Mouse (Mus musculus) neural tube, embryonic 11.5 days (tissue): ENCODE measurements around the gene Tmem30b. TPM values are rescaled to one million over a fixed set of nuclear protein-coding genes. Genes with fewer than 3 reads are reported as not detected.

ENCODE experiments used
- ATAC-seq: fragments of 200-750 bp; cut with Nextera tagmentation; 2 replicates; pipeline ENCODE4 v1.8.0; 2017; ENCODE audit warnings: moderate number of reproducible peaks, mild to moderate bottlenecking, moderate TSS enrichment, moderate library complexity; ENCODE audit not compliant: insufficient read depth, low FRiP score, low TSS enrichment
- DNase-seq: peaks from one replicate; pipeline ENCODE4 v3.0.0-alpha.2; 2015; ENCODE audit warnings: low spot score
- H3K27ac ChIP-seq: fragments of 300-500 bp; sonication (generic); 2 replicates; pipeline ENCODE4 v1.5.1; 2014; ENCODE audit warnings: low read depth, mild to moderate bottlenecking, low read length
- H3K27me3 ChIP-seq: fragments of 300-500 bp; sonication (generic); 2 replicates; pipeline ENCODE4 v1.6.1; 2014; ENCODE audit warnings: mild to moderate bottlenecking, low read length, mixed read lengths; ENCODE audit not compliant: control insufficient read depth, insufficient read depth
- H3K36me3 ChIP-seq: fragments of 300-500 bp; sonication (generic); 2 replicates; pipeline ENCODE4 v1.6.1; 2014; ENCODE audit warnings: mild to moderate bottlenecking, low read length, moderate library complexity, mixed read lengths; ENCODE audit not compliant: control insufficient read depth, insufficient read depth
- H3K4me1 ChIP-seq: fragments of 300-500 bp; sonication (generic); 2 replicates; pipeline ENCODE4 v1.6.1; 2014; ENCODE audit warnings: low read length, mixed read lengths; ENCODE audit not compliant: control insufficient read depth, insufficient read depth
- H3K4me2 ChIP-seq: fragments of 300-500 bp; sonication (generic); 2 replicates; pipeline ENCODE4 v1.6.1; 2014; ENCODE audit warnings: low read depth, mild to moderate bottlenecking, moderate library complexity
- H3K4me3 ChIP-seq: fragments of 300-500 bp; sonication (generic); 2 replicates; pipeline ENCODE4 v1.5.1; 2014; ENCODE audit warnings: low read depth, low read length
- H3K9ac ChIP-seq: fragments of 300-500 bp; sonication (generic); 2 replicates; pipeline ENCODE4 v1.6.1; 2014; ENCODE audit warnings: mild to moderate bottlenecking, low read length
- H3K9me3 ChIP-seq: fragments of 300-500 bp; sonication (generic); 2 replicates; pipeline ENCODE4 v1.6.1; 2016; ENCODE audit warnings: low read length; ENCODE audit not compliant: control insufficient read depth
- WGBS: fragments of 180-500 bp; shearing (Covaris S2); extraction: QIAGEN DNeasy Blood & Tissue Kit; methylation state at CpG from one replicate; pipeline ENCODE4 v1.1.7; 2014; 5-methylcytosine and 5-hydroxymethylcytosine counted together
- polyA plus RNA-seq: library from polyadenylated mRNA; unstranded; fragments of >200 nt; fragmentation: Nextera tagmentation; extraction: Ambion mirVana; gene quantifications from 2 replicates; pipeline ENCODE4 v1.2.1, GENCODE M21; 2014

Gene Tmem30b
- polyA plus RNA-seq, 1 experiment from 2014 or later = 2.3 TPM

DNA sequence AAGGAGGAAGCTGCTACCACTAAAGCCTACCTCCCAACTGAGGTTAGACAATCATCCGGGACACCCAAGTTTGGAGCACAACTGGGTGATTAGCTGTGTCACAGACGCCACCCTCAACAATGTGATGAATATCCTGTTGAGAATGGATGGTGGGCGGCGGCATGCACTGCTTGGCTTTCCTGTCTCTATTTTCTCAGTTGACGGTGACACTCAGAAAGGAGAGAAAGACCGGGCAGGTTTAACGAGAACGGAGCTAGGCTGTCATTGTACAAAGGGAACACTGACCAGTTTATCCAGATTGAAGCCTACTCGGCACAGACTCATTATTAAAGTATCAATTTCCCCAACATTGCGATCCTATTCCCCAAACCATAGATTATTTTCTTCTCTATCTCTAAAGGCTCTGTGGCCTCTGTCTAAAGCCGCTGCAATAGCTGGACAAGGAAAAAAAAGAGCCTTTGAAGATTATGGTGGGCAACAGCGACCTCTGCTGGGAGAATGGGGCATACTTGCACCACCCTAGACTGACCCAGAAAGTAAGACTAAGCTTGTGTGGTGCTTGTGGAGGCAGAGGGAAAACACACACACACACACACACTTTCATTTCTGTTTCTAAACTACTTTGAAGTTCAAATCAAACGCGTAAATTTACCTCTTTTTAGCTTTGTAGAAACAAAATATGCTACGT is 29.0 kb downstream of the Tmem30b start:
- Histone ChIP-seq H3K4me3 (no peak overlapping the region), H3K4me1 (no peaks in the 10 kb centered on the region), H3K4me2 (no peak overlapping the region), H3K27ac (no peak overlapping the region), H3K27me3 (no peaks in the 10 kb centered on the region), H3K36me3 (no peaks in the 10 kb centered on the region), H3K9ac (no peak overlapping the region), H3K9me3 (no peaks in the 10 kb centered on the region)
- ATAC-seq (no peak), DNase-seq (peak; percentile 85)
- 40% methylated on average over 15 of the region's 15 CpGs for WGBS

DNA sequence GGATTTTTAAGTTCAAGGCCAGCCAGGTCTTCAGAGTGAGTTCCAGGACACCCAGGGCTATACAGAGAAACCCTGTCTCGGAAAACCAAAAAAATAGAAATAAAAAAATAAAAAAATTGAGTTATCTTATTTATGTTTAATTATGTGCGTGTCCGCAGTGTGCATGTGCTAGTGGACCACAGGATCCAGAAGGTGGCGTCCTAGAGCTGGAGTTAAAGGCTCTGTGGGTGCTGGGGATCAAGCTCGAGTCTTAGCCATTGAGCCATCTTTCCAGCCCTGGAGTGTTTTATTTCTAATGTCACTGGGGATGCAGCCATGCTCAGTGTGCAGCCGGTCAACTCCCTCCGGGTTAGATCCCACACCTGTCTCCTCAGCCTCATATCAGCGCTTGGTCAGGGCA is 29.7 kb downstream of the Tmem30b start:
- WGBS = 90% methylated on average over 8 of the region's 8 CpGs
- ATAC-seq = no peak
- DNase-seq = no peak
- H3K27me3 ChIP-seq = no peaks in the 10 kb centered on the region
- no peaks in the 10 kb centered on the region for H3K36me3 ChIP-seq
- no peaks in the 10 kb centered on the region for H3K9me3 ChIP-seq
- no peak overlapping the region for H3K4me3 ChIP-seq
- H3K9ac ChIP-seq = no peak overlapping the region
- H3K4me2 ChIP-seq = no peak overlapping the region
- no peak overlapping the region for H3K27ac ChIP-seq
- no peaks in the 10 kb centered on the region for H3K4me1 ChIP-seq

DNA sequence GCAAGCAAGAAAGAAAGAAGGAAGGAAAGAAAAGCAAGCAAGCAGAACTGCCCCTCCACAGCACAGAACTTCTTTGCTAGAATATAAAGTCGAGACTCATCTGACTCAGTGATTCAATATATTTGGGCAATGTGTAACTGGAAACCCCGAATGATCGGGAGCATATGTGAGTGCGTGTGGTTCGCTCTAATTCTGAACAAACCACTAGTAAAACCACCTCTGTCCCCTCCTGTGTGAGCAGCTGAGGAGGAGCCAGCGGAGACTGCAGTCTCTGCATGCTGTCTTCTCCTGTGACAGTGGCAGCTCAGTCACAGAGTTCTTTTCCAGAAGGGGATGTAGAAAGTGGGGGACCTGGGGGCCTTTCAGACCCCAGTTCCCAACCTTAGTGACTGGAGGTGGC is 31.5 kb downstream of the Tmem30b start:
- Histone ChIP-seq H3K27me3 (no peaks in the 10 kb centered on the region), H3K4me3 (no peak overlapping the region), H3K4me1 (no peaks in the 10 kb centered on the region), H3K9ac (no peak overlapping the region), H3K4me2 (no peak overlapping the region), H3K27ac (no peak overlapping the region), H3K9me3 (no peaks in the 10 kb centered on the region), H3K36me3 (no peaks in the 10 kb centered on the region)
- WGBS = 67% methylated on average over 6 of the region's 6 CpGs
- ATAC-seq = no peak
- no peak for DNase-seq

DNA sequence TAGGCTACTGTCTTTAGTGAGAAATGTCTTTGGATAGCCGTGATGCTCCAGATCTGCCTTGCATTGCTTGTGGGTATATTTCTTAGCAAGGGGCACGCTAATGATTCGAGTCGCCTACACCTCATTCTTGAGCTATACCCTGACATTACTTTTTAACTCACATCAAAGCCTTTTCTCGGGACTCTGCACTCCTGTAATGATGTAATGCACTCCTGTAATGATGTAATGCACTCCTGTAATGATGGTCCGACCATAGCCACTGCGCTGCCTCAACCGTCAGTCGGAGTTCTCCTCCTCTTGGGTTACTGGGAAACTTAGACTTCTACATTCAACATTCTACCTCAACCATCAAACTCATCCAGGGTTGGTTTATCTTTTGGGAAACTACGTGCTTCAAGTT is 32.2 kb downstream of the Tmem30b start:
- WGBS = 92% methylated on average over 10 of the region's 10 CpGs
- ATAC-seq (no peak), DNase-seq (no peak)
- H3K9me3 ChIP-seq = no peaks in the 10 kb centered on the region
- no peak overlapping the region for H3K4me3 ChIP-seq
- no peak overlapping the region for H3K9ac ChIP-seq
- H3K27ac ChIP-seq = no peak overlapping the region
- H3K4me1 ChIP-seq = no peaks in the 10 kb centered on the region
- no peaks in the 10 kb centered on the region for H3K27me3 ChIP-seq
- H3K4me2 ChIP-seq = no peak overlapping the region
- H3K36me3 ChIP-seq = no peaks in the 10 kb centered on the region

DNA sequence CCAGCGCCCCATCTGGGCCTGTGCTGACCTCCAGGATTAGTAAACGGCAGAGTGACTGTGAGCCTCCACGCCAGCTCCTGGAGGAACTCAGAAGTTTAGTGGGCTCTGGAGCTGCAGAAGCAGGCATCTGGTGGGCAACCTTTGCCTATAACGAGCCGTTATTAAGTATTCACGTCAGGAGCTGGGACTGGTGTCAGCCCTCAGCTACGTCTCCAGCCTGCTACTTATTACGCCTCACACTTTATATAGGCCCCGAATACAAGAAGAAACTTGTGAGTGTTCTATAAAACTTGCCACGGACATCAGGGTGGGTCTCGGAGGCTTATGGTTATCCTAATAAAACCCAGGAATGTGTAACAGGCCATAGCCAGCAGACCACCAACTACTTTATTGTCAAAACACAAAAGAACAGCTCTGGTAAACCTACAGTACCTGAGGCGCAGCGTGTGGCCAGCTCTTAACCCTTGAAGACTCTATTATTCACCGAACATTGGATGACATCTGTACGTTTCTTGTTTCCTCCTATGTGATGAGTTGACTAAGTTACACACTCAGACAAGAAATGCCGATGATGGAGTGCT is 34.6 kb downstream of the Tmem30b start:
- H3K4me3 ChIP-seq = no peak overlapping the region
- no peak overlapping the region for H3K4me2 ChIP-seq
- no peaks in the 10 kb centered on the region for H3K36me3 ChIP-seq
- H3K27ac ChIP-seq = no peak overlapping the region
- 82% methylated on average over 16 of the region's 16 CpGs for WGBS
- no peak overlapping the region for H3K9ac ChIP-seq
- no peak for ATAC-seq
- H3K4me1 ChIP-seq = no peaks in the 10 kb centered on the region
- no peaks in the 10 kb centered on the region for H3K9me3 ChIP-seq
- DNase-seq = no peak
- H3K27me3 ChIP-seq = no peaks in the 10 kb centered on the region

DNA sequence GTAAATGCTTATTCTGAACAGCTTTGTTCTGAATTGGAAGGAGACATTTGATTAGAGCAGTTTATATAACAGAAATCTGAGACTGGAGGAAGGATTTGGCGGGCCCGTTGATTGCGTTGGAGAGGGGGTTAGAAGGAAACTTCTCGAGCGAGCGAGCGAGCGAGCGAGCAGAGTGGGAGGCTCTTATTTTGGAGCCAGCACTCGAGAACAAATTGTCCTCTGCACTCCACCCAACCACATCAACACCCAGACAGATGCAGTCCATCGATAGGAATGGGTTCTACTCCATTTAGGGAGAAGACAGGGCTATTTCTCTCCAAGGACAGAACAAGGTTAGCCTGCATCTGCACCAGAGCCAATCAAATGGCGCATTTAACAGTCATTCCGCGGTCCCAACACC is 39.1 kb downstream of the Tmem30b start:
- 85% methylated on average over 14 of the region's 14 CpGs for WGBS
- no peaks in the 10 kb centered on the region for H3K36me3 ChIP-seq

DNA sequence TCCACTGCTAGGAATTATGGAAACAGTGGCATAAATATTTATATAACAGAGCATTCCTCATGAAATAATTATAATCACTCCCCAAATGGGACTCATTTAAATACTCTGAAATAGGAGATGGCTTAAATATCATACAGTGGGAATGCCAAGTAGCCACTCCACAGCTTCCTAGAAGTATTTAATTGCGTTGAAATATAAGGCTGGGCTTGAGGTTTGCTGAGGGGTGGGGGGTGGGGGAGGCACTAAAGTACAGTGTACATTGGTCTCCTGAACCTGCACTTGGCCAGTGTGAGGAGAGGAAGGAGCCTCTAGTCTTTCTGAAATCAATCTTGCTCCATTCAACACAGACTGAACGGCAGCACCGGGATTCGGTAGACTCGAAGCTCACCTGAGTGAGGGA is 39.5 kb downstream of the Tmem30b start:
- Histone ChIP-seq H3K9ac (no peak overlapping the region), H3K27me3 (no peaks in the 10 kb centered on the region), H3K27ac (no peak overlapping the region), H3K9me3 (no peaks in the 10 kb centered on the region), H3K4me3 (no peak overlapping the region), H3K4me2 (no peak overlapping the region), H3K36me3 (no peaks in the 10 kb centered on the region), H3K4me1 (no peaks in the 10 kb centered on the region)
- no peak for ATAC-seq
- WGBS = 88% methylated on average over 5 of the region's 5 CpGs
- no peak for DNase-seq

More for the DNA sequence above, 39.1 kb downstream of the Tmem30b start:
- no peak overlapping the region for H3K4me2 ChIP-seq
- no peaks in the 10 kb centered on the region for H3K27me3 ChIP-seq
- DNase-seq (no peak), ATAC-seq (no peak)
- H3K4me3 ChIP-seq = no peak overlapping the region
- H3K4me1 ChIP-seq = no peaks in the 10 kb centered on the region
- no peak overlapping the region for H3K9ac ChIP-seq
- no peaks in the 10 kb centered on the region for H3K9me3 ChIP-seq
- no peak overlapping the region for H3K27ac ChIP-seq

DNA sequence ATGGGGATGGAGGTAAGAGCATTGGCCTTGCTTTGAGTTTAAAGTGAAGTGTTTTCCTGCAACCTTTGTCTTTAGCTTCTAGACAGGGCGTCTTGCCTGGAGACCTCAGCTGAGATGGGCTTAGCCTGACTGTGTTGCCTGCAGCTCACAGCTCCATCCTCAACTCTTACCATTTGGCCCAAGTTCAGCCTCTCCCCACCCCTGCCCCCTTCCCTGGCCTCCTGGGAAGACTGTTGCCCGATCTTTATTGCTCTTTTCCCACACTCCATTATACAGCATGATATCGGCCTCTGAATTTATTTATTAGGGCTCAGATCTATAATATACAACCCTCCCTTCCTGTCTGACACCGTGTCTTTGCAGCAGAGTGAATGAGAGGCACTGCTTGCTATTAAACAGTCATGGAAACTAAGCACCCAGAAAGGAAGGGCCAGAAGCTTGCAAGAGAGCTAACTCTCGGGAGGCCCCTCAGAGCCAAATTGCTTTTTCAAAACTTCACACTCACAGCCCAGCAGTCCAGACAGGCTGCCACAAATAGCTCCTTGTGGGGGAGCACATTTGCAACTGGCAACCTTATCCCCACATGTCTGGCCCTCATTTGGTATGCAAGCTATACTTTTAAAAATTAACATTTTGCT is 45.4 kb downstream of the Tmem30b start:
- whole genome bisulfite sequencing = 36% methylated on average over 5 of the region's 5 CpGs
- no peaks in the 10 kb centered on the region for H3K27me3 ChIP-seq
- H3K9me3 ChIP-seq = no peaks in the 10 kb centered on the region
- no peak overlapping the region for H3K9ac ChIP-seq
- no peaks in the 10 kb centered on the region for H3K4me1 ChIP-seq
- H3K4me2 ChIP-seq = no peak overlapping the region
- no peak overlapping the region for H3K27ac ChIP-seq
- no peaks in the 10 kb centered on the region for H3K36me3 ChIP-seq
- H3K4me3 ChIP-seq = no peak overlapping the region
- no peak for ATAC-seq
- DNase-seq = no peak

DNA sequence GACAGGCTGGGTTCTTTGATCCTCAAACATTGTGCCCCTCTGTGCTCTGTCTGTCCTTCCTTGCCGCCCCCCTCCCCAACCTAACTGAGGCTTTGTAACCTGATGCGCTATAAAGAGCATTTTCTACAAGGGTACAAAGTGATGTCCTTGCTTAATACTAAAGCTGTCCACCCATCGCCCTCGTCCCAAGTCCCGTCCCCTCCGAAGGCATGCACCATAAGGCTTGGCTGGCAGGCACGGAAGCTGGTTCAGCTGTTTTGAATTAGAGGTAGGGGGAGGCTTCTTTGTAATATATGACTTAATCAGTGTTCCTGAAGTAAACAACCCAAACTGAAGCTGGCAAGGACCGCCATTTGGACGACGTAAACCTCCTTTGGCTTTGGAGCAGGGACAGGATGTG is 51.0 kb downstream of the Tmem30b start:
- Histone ChIP-seq H3K9ac (no peak overlapping the region), H3K4me1 (no peaks in the 10 kb centered on the region), H3K27ac (no peak overlapping the region), H3K4me3 (no peak overlapping the region), H3K9me3 (no peaks in the 10 kb centered on the region), H3K27me3 (no peaks in the 10 kb centered on the region), H3K4me2 (no peak overlapping the region), H3K36me3 (no peaks in the 10 kb centered on the region)
- DNase-seq (no peak), ATAC-seq (no peak)
- WGBS = 67% methylated on average over 10 of the region's 10 CpGs
